Mouse (Mus musculus) kidney, embryonic 14.5 days (tissue): ENCODE results near the gene Ankrd61. TPM values are rescaled to one million over a fixed set of nuclear protein-coding genes. Genes with fewer than 3 reads are reported as not detected.

ENCODE experiments used
- ATAC-seq: fragments of 200-750 bp; cut with Nextera tagmentation; 2 replicates; pipeline ENCODE4 v1.8.0; 2017; ENCODE audit warnings: moderate number of reproducible peaks, mild to moderate bottlenecking, moderate TSS enrichment, moderate library complexity; ENCODE audit not compliant: low FRiP score, low TSS enrichment
- H3K27ac ChIP-seq: fragments of 300-500 bp; sonication (generic); 2 replicates; pipeline ENCODE4 v1.5.1; 2014; ENCODE audit warnings: low read depth, mild to moderate bottlenecking, low read length, moderate library complexity, mixed read lengths
- H3K27me3 ChIP-seq: fragments of 300-500 bp; sonication (generic); 2 replicates; pipeline ENCODE4 v1.6.1; 2014; ENCODE audit warnings: mild to moderate bottlenecking, low read length; ENCODE audit not compliant: control insufficient read depth, insufficient read depth
- H3K36me3 ChIP-seq: fragments of 300-500 bp; sonication (generic); 2 replicates; pipeline ENCODE4 v1.6.1; 2014; ENCODE audit warnings: low read length, mixed read lengths; ENCODE audit not compliant: control insufficient read depth, insufficient read depth
- H3K4me1 ChIP-seq: fragments of 300-500 bp; sonication (generic); 2 replicates; pipeline ENCODE4 v1.6.1; 2014; ENCODE audit warnings: low read length, mixed read lengths; ENCODE audit not compliant: control insufficient read depth, insufficient read depth
- H3K4me2 ChIP-seq: fragments of 300-500 bp; sonication (generic); replicated peaks from 2 replicates; pipeline ENCODE4 v1.6.1; 2014; ENCODE audit warnings: low read depth, mild to moderate bottlenecking, low read length
- H3K4me3 ChIP-seq: fragments of 300-500 bp; sonication (generic); 2 replicates; pipeline ENCODE4 v1.5.1; 2014; ENCODE audit warnings: mild to moderate bottlenecking, low read length
- H3K9ac ChIP-seq: fragments of 300-500 bp; sonication (generic); 2 replicates; pipeline ENCODE4 v1.6.1; 2014; ENCODE audit warnings: low read depth, mild to moderate bottlenecking, low read length, moderate library complexity
- H3K9me3 ChIP-seq: fragments of 300-500 bp; sonication (generic); 2 replicates; pipeline ENCODE4 v1.6.1; 2016; ENCODE audit warnings: low read length; ENCODE audit not compliant: control insufficient read depth
- WGBS: fragments of 180-500 bp; shearing (Covaris S2); extraction: QIAGEN DNeasy Blood & Tissue Kit; methylation state at CpG from one replicate; pipeline ENCODE4 v1.1.7; 2014; 5-methylcytosine and 5-hydroxymethylcytosine counted together
- polyA plus RNA-seq: library from polyadenylated mRNA; unstranded; fragments of >200 nt; fragmentation: Nextera tagmentation; extraction: Ambion mirVana; gene quantifications from 2 replicates; pipeline ENCODE4 v1.2.1, GENCODE M21; 2014

The Ankrd61 gene
- 0.31 and 0.36 TPM in 2 replicates for polyA plus RNA-seq

DNA sequence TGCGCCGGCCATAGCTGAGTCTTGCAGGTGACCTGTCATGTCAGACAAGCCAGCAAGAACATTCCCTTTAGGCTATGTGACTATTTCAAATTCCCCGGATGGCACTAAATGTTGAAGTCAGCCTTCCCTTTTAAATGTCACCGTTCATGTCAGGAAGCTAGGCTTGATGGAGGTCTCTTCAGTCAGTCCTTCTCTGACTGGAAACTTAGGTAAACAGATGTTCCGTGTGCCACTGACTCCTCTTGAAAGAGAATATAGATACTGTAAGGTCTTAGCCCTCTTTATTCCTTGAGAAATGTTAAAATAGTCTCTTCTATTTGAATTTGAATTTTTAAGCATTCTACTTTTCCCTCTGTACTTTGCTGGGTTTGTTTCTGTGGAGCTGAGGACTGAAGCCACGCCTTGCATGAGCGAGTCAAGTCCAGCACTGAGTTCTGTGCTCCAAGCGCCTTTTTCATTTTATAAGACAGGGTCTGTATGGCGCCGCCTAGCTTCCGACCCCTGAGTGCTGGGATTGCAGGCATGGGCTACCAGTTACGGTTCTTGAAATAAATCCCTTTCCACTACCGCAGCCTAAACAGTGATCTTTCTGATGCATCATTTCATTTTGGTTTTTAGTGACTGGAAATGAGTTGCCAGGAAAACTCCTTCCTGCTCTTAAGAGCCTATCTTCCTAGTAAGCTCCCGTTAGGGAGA, at the start of gene Ankrd61:
Gene Ankrd61 (minus strand): TSS at position 51 of the 696 bp plus-strand sequence.
- H3K27ac ChIP-seq, result no peak within 1 kb of the TSS
- H3K9me3 ChIP-seq, result no peaks in the 10 kb centered on the region
- H3K27me3 ChIP-seq, result no peaks in the 10 kb centered on the region
- H3K4me3 ChIP-seq, result no peak within 1 kb of the TSS
- H3K4me2 ChIP-seq, result no peak within 1 kb of the TSS
- 89% methylated on average over 14 of the region's 14 CpGs for WGBS
- no peaks in the 10 kb centered on the region for H3K4me1 ChIP-seq
- H3K9ac ChIP-seq, result no peak within 1 kb of the TSS
- ATAC-seq, result no peak
- peaks cover 62% of the 10 kb centered on the region for H3K36me3 ChIP-seq

DNA sequence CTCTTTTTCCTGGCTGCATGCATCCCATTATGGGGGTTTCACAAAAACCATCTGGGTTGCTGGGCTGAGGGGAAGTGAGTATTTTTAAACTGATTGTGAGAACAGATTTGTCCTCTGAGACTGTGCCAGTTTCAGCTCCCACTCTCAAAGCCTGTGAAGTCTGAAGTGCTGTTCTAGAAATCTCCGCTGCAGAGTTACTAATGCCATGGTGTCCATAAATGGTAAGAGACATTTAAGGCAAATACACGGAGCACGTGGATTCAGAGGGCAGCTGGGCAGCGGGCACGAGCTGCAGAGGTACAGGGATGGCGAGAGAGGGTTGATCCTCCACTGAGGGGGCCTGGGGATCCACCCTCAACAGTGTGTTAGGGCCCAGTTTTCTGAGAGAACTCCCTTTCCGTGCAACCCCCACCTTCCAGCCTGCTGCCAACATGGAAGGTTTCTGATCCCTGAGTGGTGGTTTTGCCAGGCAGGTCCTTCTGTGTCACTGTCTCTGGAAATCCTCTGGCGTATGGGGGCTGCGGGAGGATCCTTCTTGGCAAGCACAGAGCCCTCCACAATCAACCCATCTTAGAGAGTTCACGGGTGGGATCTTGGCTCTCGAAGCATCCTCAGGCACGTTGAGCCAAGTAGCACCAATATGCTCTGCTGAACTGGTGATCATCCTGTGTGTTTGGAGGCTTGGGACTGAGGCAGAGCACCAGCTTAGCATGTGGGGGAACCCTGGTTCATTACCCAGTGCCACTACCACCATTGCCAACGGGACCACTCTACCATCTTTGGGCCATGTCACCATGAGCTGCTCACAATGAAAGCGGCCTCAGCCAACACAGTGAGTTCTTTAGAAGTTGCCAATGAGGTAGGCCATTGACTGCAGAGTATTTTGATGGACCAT, 46.0 kb upstream of the Ankrd61 start:
- Histone ChIP-seq H3K4me1 (no peaks in the 10 kb centered on the region), H3K9ac (no peak overlapping the region), H3K27ac (no peak overlapping the region), H3K36me3 (no peaks in the 10 kb centered on the region), H3K4me3 (no peak overlapping the region), H3K4me2 (no peak overlapping the region), H3K27me3 (no peaks in the 10 kb centered on the region), H3K9me3 (peaks cover 4% of the 10 kb centered on the region)
- 88% methylated on average over 14 of the region's 14 CpGs for WGBS
- ATAC-seq, result no peak

DNA sequence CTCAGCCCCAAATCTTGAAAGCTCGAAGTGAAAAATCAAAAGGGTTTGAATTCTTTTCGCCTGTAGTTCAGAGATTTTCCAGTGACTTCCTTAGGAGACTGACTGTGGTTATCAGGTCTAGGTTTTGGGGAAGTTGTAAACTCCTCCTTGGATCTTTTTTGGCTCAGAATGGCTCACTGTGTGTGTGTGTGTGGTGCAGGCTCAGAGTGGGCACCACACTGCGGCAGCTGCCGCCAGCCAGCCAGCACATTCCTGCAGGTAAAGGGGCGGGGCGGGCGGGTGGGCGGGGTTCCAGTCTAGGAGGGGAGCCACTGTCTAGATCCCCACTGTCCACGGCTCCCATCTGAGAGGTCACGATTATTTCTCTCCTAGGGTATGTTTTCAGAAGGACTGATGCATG, 44.1 kb upstream of the Ankrd61 start:
- H3K27me3 ChIP-seq, result no peaks in the 10 kb centered on the region
- peaks cover 4% of the 10 kb centered on the region for H3K9me3 ChIP-seq
- no peak overlapping the region for H3K27ac ChIP-seq
- H3K4me1 ChIP-seq, result no peaks in the 10 kb centered on the region
- WGBS, result 24% methylated on average over 10 of the region's 10 CpGs
- no peak overlapping the region for H3K9ac ChIP-seq
- peak; percentile 24; the same call in 1 of the 2 replicates for ATAC-seq
- H3K36me3 ChIP-seq, result no peaks in the 10 kb centered on the region
- no peak overlapping the region for H3K4me3 ChIP-seq
- no peak overlapping the region for H3K4me2 ChIP-seq

GRCm38 (mm10) chr5:143936156-143936555, 38.7 kb upstream of the Ankrd61 start:
- H3K27me3 ChIP-seq, result no peaks in the 10 kb centered on the region
- ATAC-seq, result no peak
- 89% methylated on average over 9 of the region's 9 CpGs for WGBS
- no peaks in the 10 kb centered on the region for H3K4me1 ChIP-seq
- no peak overlapping the region for H3K4me2 ChIP-seq
- no peak overlapping the region for H3K4me3 ChIP-seq
- no peak overlapping the region for H3K9ac ChIP-seq
- H3K9me3 ChIP-seq, result peaks cover 4% of the 10 kb centered on the region; the same call in 1 of the 2 replicates
- peaks cover 10% of the 10 kb centered on the region; the same call in 1 of the 2 replicates for H3K36me3 ChIP-seq
- no peak overlapping the region for H3K27ac ChIP-seq

DNA sequence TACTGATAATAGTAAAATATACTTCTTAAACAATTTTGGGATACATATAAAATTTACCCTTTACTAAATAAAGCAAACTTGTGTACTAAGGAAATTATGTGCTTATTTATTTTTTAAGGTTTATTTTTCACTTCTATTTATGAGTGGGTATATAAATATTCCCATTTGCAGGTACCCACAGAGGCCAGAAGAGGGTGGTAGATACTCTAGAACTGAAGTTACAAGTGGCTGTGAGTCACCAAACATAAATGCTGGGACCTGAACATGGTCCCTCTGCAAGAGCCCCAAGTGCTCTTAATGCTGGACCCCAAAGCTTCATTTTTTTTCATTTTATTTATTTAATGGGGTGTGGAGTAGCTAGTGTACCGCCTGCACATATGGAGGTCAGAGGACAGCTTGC, 36.4 kb upstream of the Ankrd61 start:
- no peak overlapping the region for H3K4me2 ChIP-seq
- no peaks in the 10 kb centered on the region for H3K9me3 ChIP-seq
- no peak for ATAC-seq
- 85% methylated on average over 1 of the region's 1 CpGs for whole genome bisulfite sequencing
- H3K4me3 ChIP-seq, result no peak overlapping the region
- H3K27me3 ChIP-seq, result no peaks in the 10 kb centered on the region
- peaks cover 31% of the 10 kb centered on the region for H3K36me3 ChIP-seq
- no peaks in the 10 kb centered on the region for H3K4me1 ChIP-seq
- H3K27ac ChIP-seq, result no peak overlapping the region
- no peak overlapping the region for H3K9ac ChIP-seq

DNA sequence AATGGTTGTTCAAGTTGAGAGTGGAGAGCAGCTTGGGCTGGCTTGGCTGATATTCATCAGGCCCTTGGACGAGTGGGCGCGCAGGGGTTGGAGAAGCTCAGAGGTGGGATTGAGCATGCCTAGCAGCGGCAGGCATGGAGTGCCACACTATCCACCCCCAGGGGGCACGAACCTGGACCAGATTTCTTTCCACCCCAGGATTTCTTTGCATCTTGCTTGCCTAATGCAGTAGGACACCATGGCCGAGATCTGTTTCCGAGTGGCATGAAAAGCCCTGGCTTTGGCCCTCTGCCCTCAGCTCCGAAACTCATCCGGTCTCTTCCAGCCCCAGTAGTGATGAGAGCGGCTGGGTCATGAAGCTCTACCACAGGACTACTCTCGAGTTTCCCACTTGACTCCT, 35.9 kb upstream of the Ankrd61 start:
- 90% methylated on average over 11 of the region's 11 CpGs for WGBS
- Histone ChIP-seq H3K4me1 (no peaks in the 10 kb centered on the region), H3K4me2 (no peak overlapping the region), H3K9me3 (no peaks in the 10 kb centered on the region), H3K9ac (no peak overlapping the region), H3K27me3 (no peaks in the 10 kb centered on the region), H3K27ac (no peak overlapping the region), H3K36me3 (peaks cover 36% of the 10 kb centered on the region), H3K4me3 (no peak overlapping the region)
- no peak for ATAC-seq

GRCm38 (mm10) chr5:143932831-143933230, 35.3 kb upstream of the Ankrd61 start, which contains the start of gene Rsph10b:
Gene Rsph10b (plus strand): TSS chr5:143933035.
- H3K9ac ChIP-seq, result no peak within 1 kb of the TSS
- no peak for ATAC-seq
- peaks cover 41% of the 10 kb centered on the region for H3K36me3 ChIP-seq
- H3K9me3 ChIP-seq, result no peaks in the 10 kb centered on the region
- no peak within 1 kb of the TSS for H3K4me2 ChIP-seq
- no peaks in the 10 kb centered on the region for H3K27me3 ChIP-seq
- H3K27ac ChIP-seq, result no peak within 1 kb of the TSS
- 17% methylated on average over 8 of the region's 8 CpGs for WGBS
- H3K4me1 ChIP-seq, result no peaks in the 10 kb centered on the region
- H3K4me3 ChIP-seq, result no peak within 1 kb of the TSS

GRCm38 (mm10) chr5:143931863-143932580, 34.5 kb upstream of the Ankrd61 start:
- H3K4me1 ChIP-seq, result no peaks in the 10 kb centered on the region
- no peaks in the 10 kb centered on the region for H3K9me3 ChIP-seq
- no peak for ATAC-seq
- H3K27me3 ChIP-seq, result no peaks in the 10 kb centered on the region
- peaks cover 41% of the 10 kb centered on the region for H3K36me3 ChIP-seq
- no peak overlapping the region for H3K27ac ChIP-seq
- no peak overlapping the region for H3K9ac ChIP-seq
- WGBS, result 82% methylated on average over 6 of the region's 6 CpGs
- H3K4me3 ChIP-seq, result no peak overlapping the region
- H3K4me2 ChIP-seq, result no peak overlapping the region
